Mouse (Mus musculus) ES-Bruce4 (cell line): ENCODE results near the gene Erg.

Experiments used
- CTCF ChIP-seq: IDR thresholded peaks from one replicate; pipeline ENCODE4 v1.8.1; 2011; ENCODE audit warnings: low read depth, low read length
- EP300 ChIP-seq: IDR thresholded peaks from 2 replicates; pipeline ENCODE4 v1.6.1; 2011; ENCODE audit warnings: low read depth, low read length; ENCODE audit not compliant: insufficient read depth
- POLR2A ChIP-seq: IDR thresholded peaks from one replicate; pipeline ENCODE4 v1.8.1; 2011; ENCODE audit warnings: low read length; ENCODE audit not compliant: insufficient read depth

- TF ChIP-seq EP300, result no peak
- no peak for TF ChIP-seq POLR2A
- TF ChIP-seq CTCF, result no peak
Observed at GRCm38 (mm10) chr16:95492146-95492545, 94.2 kb downstream of the Erg start.
